Mouse (Mus musculus): ENCODE measurements around the gene Kctd6. TPM values are rescaled to one million over a fixed set of nuclear protein-coding genes. Genes with fewer than 3 reads are reported as not detected.
A peak's percentile ranks its signal among the peaks of the same experiment; 100 is the strongest.

The Kctd6 gene
- polyA plus RNA-seq, 1 experiment: 7.7 TPM

DNA sequence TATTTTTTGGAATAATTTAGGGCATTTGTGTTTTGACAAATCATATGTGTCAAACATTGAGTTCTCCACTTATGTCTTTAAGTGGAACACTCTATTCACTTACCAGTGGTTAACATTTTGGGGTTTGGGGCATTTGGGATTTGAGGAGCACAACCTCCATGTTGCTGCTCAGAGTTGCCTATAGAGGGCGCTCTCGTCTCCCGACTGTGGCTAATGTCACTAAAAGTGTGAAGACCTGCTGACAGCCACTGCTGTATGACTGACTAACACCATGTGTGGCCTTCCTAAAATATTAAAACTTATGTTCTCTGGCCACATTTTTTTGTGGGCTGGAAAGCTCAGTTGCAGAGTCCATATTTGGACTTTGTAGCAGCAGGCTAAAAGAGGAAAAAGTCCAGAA, 30.6 kb upstream of the Kctd6 start:
- no peak overlapping the region for H3K4me3 ChIP-seq (replicated peaks; ENCODE audit: control insufficient read depth, low read depth, low read length)
- H3K27ac ChIP-seq (ENCODE audit: control insufficient read depth, insufficient read depth, low read depth, low read length, poor library complexity): no peak overlapping the region
- H3K4me1 ChIP-seq (ENCODE audit: control insufficient read depth, insufficient read depth, low read length): no peaks in the 10 kb centered on the region
- WGBS: 62% methylated on average over 3 of the region's 3 CpGs
- peak; percentile 37; the same call in 1 of the 2 replicates for TF ChIP-seq CTCF (IDR thresholded peaks at IDR 0.05; ENCODE audit: control insufficient read depth, insufficient read depth, low read length)
- TF ChIP-seq POLR2A (IDR thresholded peaks at IDR 0.05; ENCODE audit: borderline replicate concordance, control insufficient read depth, low read depth, low read length): no peak

GRCm38 (mm10) chr14:8186278-8187045, 27.5 kb upstream of the Kctd6 start:
- Histone ChIP-seq H3K27ac (ENCODE audit: control insufficient read depth, insufficient read depth, low read depth, low read length, poor library complexity) (no peak overlapping the region), H3K4me1 (ENCODE audit: control insufficient read depth, insufficient read depth, low read length) (no peaks in the 10 kb centered on the region), H3K4me3 (replicated peaks; ENCODE audit: control insufficient read depth, low read depth, low read length) (no peak overlapping the region)
- 86% methylated on average over 6 of the region's 6 CpGs for whole genome bisulfite sequencing
- no peak for TF ChIP-seq CTCF (IDR thresholded peaks at IDR 0.05; ENCODE audit: control insufficient read depth, insufficient read depth, low read length)
- TF ChIP-seq POLR2A (IDR thresholded peaks at IDR 0.05; ENCODE audit: borderline replicate concordance, control insufficient read depth, low read depth, low read length): no peak

GRCm38 (mm10) chr14:8190556-8190955, 23.4 kb upstream of the Kctd6 start:
- Histone ChIP-seq H3K4me3 (replicated peaks; ENCODE audit: control insufficient read depth, low read depth, low read length) (no peak overlapping the region), H3K4me1 (ENCODE audit: control insufficient read depth, insufficient read depth, low read length) (no peaks in the 10 kb centered on the region), H3K27ac (ENCODE audit: control insufficient read depth, insufficient read depth, low read depth, low read length, poor library complexity) (no peak overlapping the region)
- TF ChIP-seq CTCF (IDR thresholded peaks at IDR 0.05; ENCODE audit: control insufficient read depth, insufficient read depth, low read length): no peak
- no peak for TF ChIP-seq POLR2A (IDR thresholded peaks at IDR 0.05; ENCODE audit: borderline replicate concordance, control insufficient read depth, low read depth, low read length)
- 84% methylated on average over 3 of the region's 3 CpGs for WGBS

DNA sequence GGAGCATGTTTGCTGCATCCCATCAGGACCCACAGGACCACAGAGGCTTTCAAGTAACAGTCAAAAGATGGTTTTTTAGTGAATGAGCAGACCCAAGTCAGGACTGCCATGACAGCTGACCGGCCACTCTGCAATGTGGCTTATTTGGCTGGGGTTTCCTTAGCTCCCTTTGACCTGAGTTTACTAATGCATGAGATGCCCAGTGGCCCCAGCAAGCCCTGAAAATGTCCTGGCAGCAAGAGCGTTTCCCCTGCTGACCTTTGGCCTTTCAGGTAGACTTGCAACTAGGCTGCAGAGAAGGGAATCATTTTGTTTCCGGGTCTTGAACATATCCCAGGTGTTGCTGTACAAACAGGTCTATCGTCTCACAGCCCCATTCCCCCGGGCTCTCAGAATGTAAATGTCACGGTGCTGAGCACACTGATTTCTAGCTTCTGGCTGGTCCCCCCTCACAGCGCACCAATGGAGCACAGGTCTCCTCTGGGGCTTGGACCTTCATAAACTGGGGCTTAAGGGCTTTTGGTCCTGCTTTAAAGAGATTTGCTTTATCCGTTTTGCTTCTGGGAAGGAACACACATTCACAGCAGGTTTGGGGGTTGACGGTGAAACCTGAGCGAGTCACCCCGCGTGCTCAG, 22.5 kb upstream of the Kctd6 start:
- Histone ChIP-seq H3K4me3 (replicated peaks; ENCODE audit: control insufficient read depth, low read depth, low read length) (no peak overlapping the region), H3K27ac (ENCODE audit: control insufficient read depth, insufficient read depth, low read depth, low read length, poor library complexity) (no peak overlapping the region), H3K4me1 (ENCODE audit: control insufficient read depth, insufficient read depth, low read length) (no peaks in the 10 kb centered on the region)
- no peak for TF ChIP-seq CTCF (IDR thresholded peaks at IDR 0.05; ENCODE audit: control insufficient read depth, insufficient read depth, low read length)
- TF ChIP-seq POLR2A (IDR thresholded peaks at IDR 0.05; ENCODE audit: borderline replicate concordance, control insufficient read depth, low read depth, low read length): no peak
- WGBS: 85% methylated on average over 12 of the region's 12 CpGs

- Histone ChIP-seq H3K4me3 (replicated peaks; ENCODE audit: control insufficient read depth, low read depth, low read length) (no peak overlapping the region), H3K27ac (ENCODE audit: control insufficient read depth, insufficient read depth, low read depth, low read length, poor library complexity) (no peak overlapping the region), H3K4me1 (ENCODE audit: control insufficient read depth, insufficient read depth, low read length) (no peaks in the 10 kb centered on the region)
- WGBS: 84% methylated on average over 6 of the region's 6 CpGs
- TF ChIP-seq CTCF (IDR thresholded peaks at IDR 0.05; ENCODE audit: control insufficient read depth, insufficient read depth, low read length): no peak
- TF ChIP-seq POLR2A (IDR thresholded peaks at IDR 0.05; ENCODE audit: borderline replicate concordance, control insufficient read depth, low read depth, low read length): no peak
Observed at GRCm38 (mm10) chr14:8192727-8193126, 21.2 kb upstream of the Kctd6 start.

DNA sequence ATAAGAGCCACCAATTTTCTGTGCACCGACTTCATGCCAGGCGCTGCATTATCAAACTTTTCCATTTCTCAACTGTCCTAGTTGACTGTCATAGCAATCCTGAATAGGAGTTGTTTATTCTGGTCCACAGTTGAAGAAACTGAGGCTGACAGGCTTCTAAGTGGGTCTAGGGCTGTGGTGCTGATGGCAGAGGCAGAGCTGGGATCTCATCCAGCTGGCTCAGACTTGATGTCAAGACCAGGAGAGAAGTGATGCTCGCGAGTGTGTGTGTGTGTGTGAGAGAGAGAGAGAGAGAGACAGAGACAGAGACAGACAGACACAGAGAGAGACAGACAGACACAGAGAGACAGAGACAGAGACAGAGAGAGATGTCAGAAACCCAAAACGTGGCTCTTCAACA, 13.2 kb upstream of the Kctd6 start:
- Histone ChIP-seq H3K4me3 (replicated peaks; ENCODE audit: control insufficient read depth, low read depth, low read length) (no peak overlapping the region), H3K27ac (ENCODE audit: control insufficient read depth, insufficient read depth, low read depth, low read length, poor library complexity) (no peak overlapping the region), H3K4me1 (ENCODE audit: control insufficient read depth, insufficient read depth, low read length) (no peaks in the 10 kb centered on the region)
- TF ChIP-seq CTCF (IDR thresholded peaks at IDR 0.05; ENCODE audit: control insufficient read depth, insufficient read depth, low read length) (no peak), POLR2A (IDR thresholded peaks at IDR 0.05; ENCODE audit: borderline replicate concordance, control insufficient read depth, low read depth, low read length) (no peak)
- 80% methylated on average over 5 of the region's 5 CpGs for WGBS

DNA sequence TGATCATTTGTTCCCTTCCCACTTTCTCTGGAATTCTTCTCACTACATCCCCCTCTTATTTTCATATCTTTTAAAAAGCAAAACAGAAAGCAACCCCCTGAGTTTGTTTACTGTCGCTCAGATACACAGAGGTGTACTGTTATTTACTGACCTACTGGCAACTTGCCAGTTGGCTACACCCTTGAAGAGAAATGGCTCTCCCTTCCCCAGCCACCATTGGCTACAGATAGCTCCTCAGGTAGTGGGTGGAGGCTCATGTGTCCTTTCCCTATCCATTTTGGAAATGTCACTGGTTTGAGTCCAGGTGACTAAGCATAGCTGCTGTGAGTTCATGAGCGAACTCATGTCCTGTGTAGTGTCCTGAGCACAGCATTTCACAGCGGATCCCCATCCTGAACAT, 12.2 kb upstream of the Kctd6 start:
- H3K4me3 ChIP-seq (replicated peaks; ENCODE audit: control insufficient read depth, low read depth, low read length): no peak overlapping the region
- no peak overlapping the region for H3K27ac ChIP-seq (ENCODE audit: control insufficient read depth, insufficient read depth, low read depth, low read length, poor library complexity)
- no peaks in the 10 kb centered on the region for H3K4me1 ChIP-seq (ENCODE audit: control insufficient read depth, insufficient read depth, low read length)
- TF ChIP-seq CTCF (IDR thresholded peaks at IDR 0.05; ENCODE audit: control insufficient read depth, insufficient read depth, low read length): no peak
- 65% methylated on average over 3 of the region's 3 CpGs for WGBS

GRCm38 (mm10) chr14:8206179-8206910, 7.6 kb upstream of the Kctd6 start:
- H3K4me1 ChIP-seq (ENCODE audit: control insufficient read depth, insufficient read depth, low read length): no peaks in the 10 kb centered on the region
- no peak for TF ChIP-seq CTCF (IDR thresholded peaks at IDR 0.05; ENCODE audit: control insufficient read depth, insufficient read depth, low read length)
- no peak for TF ChIP-seq POLR2A (IDR thresholded peaks at IDR 0.05; ENCODE audit: borderline replicate concordance, control insufficient read depth, low read depth, low read length)
- no peak overlapping the region for H3K27ac ChIP-seq (ENCODE audit: control insufficient read depth, insufficient read depth, low read depth, low read length, poor library complexity)
- 72% methylated on average over 9 of the region's 9 CpGs for WGBS
- no peak overlapping the region for H3K4me3 ChIP-seq (replicated peaks; ENCODE audit: control insufficient read depth, low read depth, low read length)

All from bone marrow, adult 2 months (tissue).